Mouse (Mus musculus) neural tube, embryonic 15.5 days (tissue): ENCODE measurements around the gene Slc25a27. TPM values are rescaled to one million over a fixed set of nuclear protein-coding genes. Genes with fewer than 3 reads are reported as not detected.

Source experiments
- ATAC-seq: fragments of 200-750 bp; cut with Nextera tagmentation; 2 replicates; pipeline ENCODE4 v1.8.0; 2017; ENCODE audit warnings: mild to moderate bottlenecking, moderate TSS enrichment, moderate library complexity; ENCODE audit not compliant: low FRiP score
- H3K27ac ChIP-seq: fragments of 300-500 bp; sonication (generic); replicated peaks from 2 replicates; pipeline ENCODE4 v1.5.1; 2015; ENCODE audit warnings: mild to moderate bottlenecking, inconsistent platforms
- H3K27me3 ChIP-seq: fragments of 300-500 bp; sonication (generic); replicated peaks from 2 replicates; pipeline ENCODE4 v1.6.1; 2015; ENCODE audit warnings: inconsistent platforms
- H3K36me3 ChIP-seq: fragments of 300-500 bp; sonication (generic); 2 replicates; pipeline ENCODE4 v1.6.1; 2015; ENCODE audit warnings: inconsistent platforms
- H3K4me1 ChIP-seq: fragments of 300-500 bp; sonication (generic); 2 replicates; pipeline ENCODE4 v1.6.1; 2015; ENCODE audit warnings: inconsistent platforms
- H3K4me2 ChIP-seq: fragments of 300-500 bp; sonication (generic); 2 replicates; pipeline ENCODE4 v1.6.1; 2015; ENCODE audit warnings: inconsistent platforms, mild to moderate bottlenecking, moderate library complexity
- H3K4me3 ChIP-seq: fragments of 300-500 bp; sonication (generic); replicated peaks from 2 replicates; pipeline ENCODE4 v1.5.1; 2015; ENCODE audit warnings: mild to moderate bottlenecking, inconsistent platforms
- H3K9ac ChIP-seq: fragments of 300-500 bp; sonication (generic); replicated peaks from 2 replicates; pipeline ENCODE4 v1.6.1; 2015; ENCODE audit warnings: mild to moderate bottlenecking, inconsistent platforms
- H3K9me3 ChIP-seq: fragments of 300-500 bp; sonication (generic); replicated peaks from 2 replicates; pipeline ENCODE4 v1.6.1; 2016; ENCODE audit warnings: inconsistent platforms
- WGBS: fragments of 180-500 bp; shearing (Covaris S2); methylation state at CpG from one replicate; pipeline ENCODE4 v1.1.7; 2015; ENCODE audit warnings: mixed read lengths; 5-methylcytosine and 5-hydroxymethylcytosine counted together
- polyA plus RNA-seq: library from polyadenylated mRNA; unstranded; fragments of >200 nt; fragmentation: Nextera tagmentation; extraction: Ambion mirVana; gene quantifications from 2 replicates; pipeline ENCODE4 v1.2.1, GENCODE M21; 2015

The Slc25a27 gene
- polyA plus RNA-seq, 1 experiment from 2014 or later, result 107 TPM

DNA sequence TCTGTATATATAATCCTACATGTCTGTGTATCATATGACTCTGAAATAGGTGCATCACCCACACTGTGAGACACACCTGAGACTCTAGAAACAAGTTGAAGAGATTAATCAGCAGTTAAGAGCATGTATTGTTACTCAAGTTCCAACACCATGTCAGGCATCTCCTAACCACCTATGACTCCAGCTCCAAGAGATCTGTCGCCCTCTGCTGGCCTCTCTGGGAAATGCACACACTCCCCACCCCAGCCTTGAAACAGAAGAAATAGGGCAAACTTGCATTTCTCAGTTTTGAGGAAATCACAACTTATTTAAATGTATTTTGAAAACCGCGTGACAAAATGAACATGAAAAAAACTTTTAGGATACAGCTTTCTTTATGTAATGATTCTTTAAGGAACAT is 60.3 kb downstream of the Slc25a27 start:
- Histone ChIP-seq H3K4me2 (no peak overlapping the region), H3K9me3 (no peaks in the 10 kb centered on the region), H3K9ac (no peak overlapping the region), H3K27ac (no peak overlapping the region), H3K4me3 (no peak overlapping the region), H3K27me3 (no peaks in the 10 kb centered on the region), H3K4me1 (no peaks in the 10 kb centered on the region), H3K36me3 (no peaks in the 10 kb centered on the region)
- WGBS, result 14% methylated on average over 3 of the region's 3 CpGs
- no peak for ATAC-seq

DNA sequence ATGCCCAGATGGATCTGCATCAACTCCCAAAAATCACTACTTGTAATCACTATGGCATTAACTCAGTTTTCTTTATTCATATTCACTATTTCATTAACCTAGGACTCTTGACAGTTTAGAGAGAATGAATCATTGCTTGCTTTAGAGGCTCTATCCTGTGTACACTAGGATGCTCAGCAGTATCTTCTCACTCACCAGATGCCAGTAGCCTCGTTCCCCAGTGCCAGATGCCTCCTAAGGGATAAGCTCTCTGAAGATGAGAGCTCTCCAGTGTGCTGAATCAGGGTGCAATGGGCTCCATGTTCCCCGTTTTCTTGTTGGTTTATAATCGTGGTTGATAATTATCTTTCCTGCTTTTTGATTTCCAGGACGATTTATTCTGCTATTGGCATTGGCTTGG is 68.3 kb downstream of the Slc25a27 start:
- 0 out of 2 replicates have a peak, but pooled peaks cover 7% of the 10 kb centered on the region for H3K36me3 ChIP-seq
- H3K4me2 ChIP-seq, result no peak overlapping the region
- WGBS, result 71% methylated on average over 4 of the region's 4 CpGs
- no peaks in the 10 kb centered on the region for H3K4me1 ChIP-seq
- H3K27ac ChIP-seq, result no peak overlapping the region
- H3K9ac ChIP-seq, result no peak overlapping the region
- no peak for ATAC-seq
- no peak overlapping the region for H3K4me3 ChIP-seq
- no peaks in the 10 kb centered on the region for H3K27me3 ChIP-seq
- H3K9me3 ChIP-seq, result no peaks in the 10 kb centered on the region

DNA sequence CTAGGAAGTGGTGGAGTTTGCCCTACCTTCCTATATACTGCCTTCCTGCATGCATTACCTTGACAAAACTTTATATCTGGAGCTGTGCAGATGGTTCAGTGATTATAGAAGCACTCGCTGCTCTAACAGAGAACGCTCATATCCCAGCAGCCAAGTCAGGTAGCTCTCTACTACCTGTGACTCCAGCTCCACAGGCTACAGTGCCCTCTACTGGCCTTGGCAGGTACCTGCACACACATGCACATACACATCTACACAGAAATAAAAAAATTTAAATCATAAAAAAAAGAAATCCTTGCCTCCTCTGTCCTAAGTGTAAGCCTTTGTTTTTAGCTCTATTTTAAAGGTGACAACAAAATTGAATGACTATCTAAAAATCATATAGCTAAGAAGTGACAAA is 69.3 kb downstream of the Slc25a27 start:
- 100% methylated on average over 2 of the region's 2 CpGs for WGBS
- H3K36me3 ChIP-seq, result 0 out of 2 replicates have a peak, but pooled peaks cover 7% of the 10 kb centered on the region
- ATAC-seq, result no peak
- no peak overlapping the region for H3K9ac ChIP-seq
- H3K4me3 ChIP-seq, result no peak overlapping the region
- H3K4me1 ChIP-seq, result no peaks in the 10 kb centered on the region
- H3K9me3 ChIP-seq, result no peaks in the 10 kb centered on the region
- H3K27me3 ChIP-seq, result no peaks in the 10 kb centered on the region
- H3K4me2 ChIP-seq, result no peak overlapping the region
- no peak overlapping the region for H3K27ac ChIP-seq

DNA sequence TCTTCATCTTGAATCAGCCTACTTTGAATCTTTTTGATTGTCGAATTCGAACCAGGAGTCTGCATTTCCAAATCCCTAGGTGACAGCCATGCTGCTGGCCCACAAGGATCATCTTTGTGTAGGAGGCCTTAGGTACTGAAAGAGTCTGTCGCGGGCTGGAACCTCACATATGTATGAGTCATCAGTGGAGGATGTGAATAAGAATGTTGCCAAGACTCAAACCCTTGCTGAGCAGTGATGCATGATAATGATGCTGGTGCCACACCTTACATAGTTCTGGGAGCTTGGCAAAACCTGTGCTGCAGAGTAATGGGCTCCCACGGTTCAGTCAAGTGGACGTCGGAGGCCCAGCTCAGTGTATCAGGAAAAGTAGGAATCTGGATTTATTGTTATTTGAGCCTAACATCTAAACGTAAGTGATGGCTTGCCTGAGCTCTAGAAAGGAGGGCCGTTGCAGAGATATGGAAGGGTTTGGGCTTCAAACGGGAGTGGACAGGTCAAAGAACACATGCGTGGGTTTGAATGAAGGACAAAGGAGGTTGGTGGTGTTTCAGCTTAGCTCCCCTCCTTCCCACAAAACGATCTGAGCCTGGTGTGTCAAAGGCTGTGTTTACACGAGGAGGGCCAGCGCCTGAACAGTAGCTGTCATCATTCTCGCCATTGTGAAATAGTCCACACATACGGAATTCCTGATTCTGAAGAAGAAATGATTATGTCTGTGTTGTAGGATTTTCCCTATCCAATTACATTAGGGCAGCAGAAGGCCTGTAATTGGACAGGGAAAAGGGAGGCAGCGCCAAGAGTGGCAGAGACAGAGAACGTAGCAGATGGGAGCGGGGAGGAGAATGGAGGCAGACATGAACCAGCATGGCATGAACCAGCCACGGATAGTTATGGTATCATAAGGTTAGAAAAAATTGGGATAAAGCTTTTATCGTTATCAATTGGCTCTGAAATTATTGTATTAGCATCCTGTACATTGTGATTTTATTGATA is 74.4 kb downstream of the Slc25a27 start:
- H3K27me3 ChIP-seq, result no peaks in the 10 kb centered on the region
- H3K4me2 ChIP-seq, result no peak overlapping the region
- no peak overlapping the region for H3K9ac ChIP-seq
- 0 out of 2 replicates have a peak, but pooled peaks cover 5% of the 10 kb centered on the region for H3K36me3 ChIP-seq
- no peak overlapping the region for H3K27ac ChIP-seq
- H3K4me1 ChIP-seq, result no peaks in the 10 kb centered on the region
- ATAC-seq, result no peak
- H3K4me3 ChIP-seq, result no peak overlapping the region
- H3K9me3 ChIP-seq, result no peaks in the 10 kb centered on the region
- 88% methylated on average over 21 of the region's 21 CpGs for WGBS

Other genes starting within 250 kb of the Slc25a27 start
- gene Mep1a, start 164.4 kb downstream of the Slc25a27 start, polyA plus RNA-seq, result 0.06 and 6.6 TPM in 2 replicates
- gene Ankrd66, start 123.6 kb downstream of the Slc25a27 start, polyA plus RNA-seq, result 0.32 and 0.42 TPM in 2 replicates
- gene Pla2g7, start 99.1 kb downstream of the Slc25a27 start, polyA plus RNA-seq, result 66.6 and 72.6 TPM in 2 replicates
- 0.55 and 0.81 TPM in 2 replicates for gene Tdrd6, start 36.9 kb downstream of the Slc25a27 start, polyA plus RNA-seq
- 8.7 and 11.5 TPM in 2 replicates for gene Cyp39a1, start 211 bp upstream of the Slc25a27 start, polyA plus RNA-seq
- gene Rcan2, start 134.1 kb upstream of the Slc25a27 start, polyA plus RNA-seq, result 118 and 139 TPM in 2 replicates